Mouse (Mus musculus): ENCODE results near the gene Cpsf3. TPM values are rescaled to one million over a fixed set of nuclear protein-coding genes. Genes with fewer than 3 reads are reported as not detected.

Cpsf3 gene
- polyA plus RNA-seq, 1 experiment from 2014 or later = 124 TPM

GRCm38 (mm10) chr12:21326325-21326724, 41.1 kb downstream of the Cpsf3 start:
- no peaks in the 10 kb centered on the region for H3K27me3 ChIP-seq
- no peak overlapping the region for H3K27ac ChIP-seq
- 94% methylated on average over 3 of the region's 3 CpGs for WGBS
- H3K36me3 ChIP-seq (replicated peaks) = peaks cover 83% of the 10 kb centered on the region
- no peak overlapping the region for H3K9ac ChIP-seq
- no peak overlapping the region for H3K4me3 ChIP-seq (replicated peaks)
- no peak overlapping the region for H3K4me2 ChIP-seq
- ATAC-seq (ENCODE audit: low FRiP score) = no peak
- no peaks in the 10 kb centered on the region for H3K9me3 ChIP-seq
- H3K4me1 ChIP-seq = no peaks in the 10 kb centered on the region

- Histone ChIP-seq H3K9me3 (no peaks in the 10 kb centered on the region), H3K36me3 (replicated peaks) (peaks cover 88% of the 10 kb centered on the region), H3K4me3 (replicated peaks) (no peak overlapping the region), H3K27me3 (no peaks in the 10 kb centered on the region), H3K27ac (no peak overlapping the region), H3K9ac (no peak overlapping the region), H3K4me1 (no peaks in the 10 kb centered on the region), H3K4me2 (no peak overlapping the region)
- WGBS = 92% methylated on average over 9 of the region's 9 CpGs
- ATAC-seq (ENCODE audit: low FRiP score) = no peak
These were observed 44.6 kb downstream of the Cpsf3 start for GRCm38 (mm10) chr12:21329661-21330400.

- H3K4me3 ChIP-seq (replicated peaks) = no peak overlapping the region
- WGBS = 93% methylated on average over 10 of the region's 10 CpGs
- H3K4me2 ChIP-seq = no peak overlapping the region
- no peaks in the 10 kb centered on the region for H3K4me1 ChIP-seq
- H3K27me3 ChIP-seq = no peaks in the 10 kb centered on the region
- H3K9me3 ChIP-seq = no peaks in the 10 kb centered on the region
- no peak overlapping the region for H3K27ac ChIP-seq
- H3K9ac ChIP-seq = no peak overlapping the region
- H3K36me3 ChIP-seq (replicated peaks) = peaks cover 88% of the 10 kb centered on the region
- ATAC-seq (ENCODE audit: low FRiP score) = no peak
These were observed 45.9 kb downstream of the Cpsf3 start for GRCm38 (mm10) chr12:21330961-21331576.

GRCm38 (mm10) chr12:21331711-21332110, 46.5 kb downstream of the Cpsf3 start:
- Histone ChIP-seq H3K36me3 (replicated peaks) (peaks cover 87% of the 10 kb centered on the region), H3K4me1 (no peaks in the 10 kb centered on the region), H3K27me3 (no peaks in the 10 kb centered on the region), H3K4me2 (no peak overlapping the region), H3K9ac (no peak overlapping the region), H3K27ac (no peak overlapping the region), H3K4me3 (replicated peaks) (no peak overlapping the region), H3K9me3 (no peaks in the 10 kb centered on the region)
- WGBS = 81% methylated on average over 6 of the region's 6 CpGs
- ATAC-seq (ENCODE audit: low FRiP score) = no peak

GRCm38 (mm10) chr12:21333021-21333420, 47.8 kb downstream of the Cpsf3 start:
- no peaks in the 10 kb centered on the region for H3K4me1 ChIP-seq
- H3K4me2 ChIP-seq = no peak overlapping the region
- no peak overlapping the region for H3K9ac ChIP-seq
- no peak overlapping the region for H3K27ac ChIP-seq
- no peak for ATAC-seq (ENCODE audit: low FRiP score)
- H3K27me3 ChIP-seq = no peaks in the 10 kb centered on the region
- 95% methylated on average over 7 of the region's 7 CpGs for WGBS
- H3K9me3 ChIP-seq = no peaks in the 10 kb centered on the region
- H3K4me3 ChIP-seq (replicated peaks) = no peak overlapping the region
- H3K36me3 ChIP-seq (replicated peaks) = peaks cover 78% of the 10 kb centered on the region

GRCm38 (mm10) chr12:21333766-21334165, 48.6 kb downstream of the Cpsf3 start:
- Histone ChIP-seq H3K27me3 (no peaks in the 10 kb centered on the region), H3K4me2 (no peak overlapping the region), H3K9me3 (no peaks in the 10 kb centered on the region), H3K4me3 (replicated peaks) (no peak overlapping the region), H3K9ac (no peak overlapping the region), H3K4me1 (no peaks in the 10 kb centered on the region), H3K27ac (no peak overlapping the region), H3K36me3 (replicated peaks) (peaks cover 75% of the 10 kb centered on the region)
- ATAC-seq (ENCODE audit: low FRiP score) = no peak
- 96% methylated on average over 5 of the region's 5 CpGs for WGBS

GRCm38 (mm10) chr12:21335869-21336268, 50.7 kb downstream of the Cpsf3 start:
- Histone ChIP-seq H3K9ac (no peak overlapping the region), H3K36me3 (replicated peaks) (peaks cover 77% of the 10 kb centered on the region), H3K4me3 (replicated peaks) (no peak overlapping the region), H3K27me3 (no peaks in the 10 kb centered on the region), H3K27ac (no peak overlapping the region), H3K9me3 (no peaks in the 10 kb centered on the region), H3K4me1 (no peaks in the 10 kb centered on the region), H3K4me2 (no peak overlapping the region)
- 90% methylated on average over 7 of the region's 7 CpGs for WGBS
- no peak for ATAC-seq (ENCODE audit: low FRiP score)

GRCm38 (mm10) chr12:21337171-21337570, 52.0 kb downstream of the Cpsf3 start:
- no peak for ATAC-seq (ENCODE audit: low FRiP score)
- Histone ChIP-seq H3K9me3 (no peaks in the 10 kb centered on the region), H3K9ac (no peak overlapping the region), H3K27me3 (no peaks in the 10 kb centered on the region), H3K4me3 (replicated peaks) (no peak overlapping the region), H3K4me2 (no peak overlapping the region), H3K27ac (no peak overlapping the region), H3K4me1 (no peaks in the 10 kb centered on the region), H3K36me3 (replicated peaks) (peaks cover 64% of the 10 kb centered on the region)
- 90% methylated on average over 5 of the region's 5 CpGs for WGBS

GRCm38 (mm10) chr12:21340674-21341073, 55.5 kb downstream of the Cpsf3 start:
- 99% methylated on average over 5 of the region's 5 CpGs for WGBS

GRCm38 (mm10) chr12:21346972-21347371, 61.8 kb downstream of the Cpsf3 start:
- H3K4me1 ChIP-seq = 0 out of 2 replicates have a peak, but pooled peaks cover 6% of the 10 kb centered on the region
- H3K4me3 ChIP-seq (replicated peaks) = no peak overlapping the region
- H3K27ac ChIP-seq = no peak overlapping the region
- H3K36me3 ChIP-seq (replicated peaks) = peaks cover 44% of the 10 kb centered on the region
- no peak overlapping the region for H3K4me2 ChIP-seq
- H3K9ac ChIP-seq = no peak overlapping the region
- no peaks in the 10 kb centered on the region for H3K27me3 ChIP-seq
- no peak for ATAC-seq (ENCODE audit: low FRiP score)
- peaks cover 4% of the 10 kb centered on the region for H3K9me3 ChIP-seq
- 88% methylated on average over 7 of the region's 7 CpGs for WGBS

More at GRCm38 (mm10) chr12:21340674-21341073, 55.5 kb downstream of the Cpsf3 start:
- Histone ChIP-seq H3K9ac (no peak overlapping the region), H3K4me1 (no peaks in the 10 kb centered on the region), H3K36me3 (replicated peaks) (peaks cover 52% of the 10 kb centered on the region), H3K4me2 (no peak overlapping the region), H3K27ac (no peak overlapping the region), H3K4me3 (replicated peaks) (no peak overlapping the region), H3K9me3 (no peaks in the 10 kb centered on the region), H3K27me3 (no peaks in the 10 kb centered on the region)
- no peak for ATAC-seq (ENCODE audit: low FRiP score)

GRCm38 (mm10) chr12:21350113-21350876, 65.1 kb downstream of the Cpsf3 start:
- 6% methylated on average over 7 of the region's 7 CpGs for WGBS
- ATAC-seq (ENCODE audit: low FRiP score) = no peak
- H3K27ac ChIP-seq = no peak overlapping the region
- H3K4me3 ChIP-seq (replicated peaks) = no peak overlapping the region
- no peak overlapping the region for H3K9ac ChIP-seq
- no peak overlapping the region for H3K4me2 ChIP-seq
- no peaks in the 10 kb centered on the region for H3K27me3 ChIP-seq
- H3K9me3 ChIP-seq = peaks cover 8% of the 10 kb centered on the region
- H3K36me3 ChIP-seq (replicated peaks) = peaks cover 53% of the 10 kb centered on the region
- H3K4me1 ChIP-seq = 0 out of 2 replicates have a peak, but pooled peaks cover 6% of the 10 kb centered on the region

- 97% methylated on average over 8 of the region's 8 CpGs for WGBS
- Histone ChIP-seq H3K4me3 (replicated peaks) (no peak overlapping the region), H3K4me1 (0 out of 2 replicates have a peak, but pooled peaks cover 6% of the 10 kb centered on the region), H3K27ac (no peak overlapping the region), H3K36me3 (replicated peaks) (peaks cover 47% of the 10 kb centered on the region), H3K27me3 (no peaks in the 10 kb centered on the region), H3K9ac (no peak overlapping the region), H3K9me3 (peaks cover 8% of the 10 kb centered on the region), H3K4me2 (no peak overlapping the region)
- ATAC-seq (ENCODE audit: low FRiP score) = no peak
These were observed 68.5 kb downstream of the Cpsf3 start for GRCm38 (mm10) chr12:21353681-21354080.
